Mouse (Mus musculus) midbrain, postnatal 0 days (tissue): Measurements from ENCODE around the gene Triml2. TPM values are rescaled to one million over a fixed set of nuclear protein-coding genes. Genes with fewer than 3 reads are reported as not detected.

Experiments
- ATAC-seq: fragments of 200-750 bp; cut with Nextera tagmentation; 2 replicates; pipeline ENCODE4 v1.8.0; 2017; ENCODE audit warnings: moderate number of reproducible peaks, mild to moderate bottlenecking, moderate TSS enrichment, moderate library complexity; ENCODE audit not compliant: low FRiP score
- DNase-seq: peaks from one replicate; pipeline ENCODE4 v3.0.0-alpha.2; 2015; ENCODE audit warnings: low spot score
- H3K27ac ChIP-seq: fragments of 300-500 bp; sonication (generic); 2 replicates; pipeline ENCODE4 v1.5.1; 2014; ENCODE audit warnings: low read depth, mild to moderate bottlenecking, low read length, mixed read lengths
- H3K27me3 ChIP-seq: fragments of 300-500 bp; sonication (generic); 2 replicates; pipeline ENCODE4 v1.6.1; 2014; ENCODE audit warnings: low read length, control low read depth, mixed read lengths; ENCODE audit not compliant: insufficient read depth
- H3K36me3 ChIP-seq: fragments of 300-500 bp; sonication (generic); 2 replicates; pipeline ENCODE4 v1.6.1; 2014; ENCODE audit warnings: low read length, control low read depth, mixed read lengths; ENCODE audit not compliant: insufficient read depth
- H3K4me1 ChIP-seq: fragments of 300-500 bp; sonication (generic); 2 replicates; pipeline ENCODE4 v1.6.1; 2014; ENCODE audit warnings: mild to moderate bottlenecking, control low read depth, antibody characterized with exemption, low read length, mixed read lengths; ENCODE audit not compliant: insufficient read depth
- H3K4me2 ChIP-seq: fragments of 300-500 bp; sonication (generic); 2 replicates; pipeline ENCODE4 v1.6.1; 2014; ENCODE audit warnings: low read depth, mild to moderate bottlenecking, low read length, mixed read lengths; ENCODE audit not compliant: poor library complexity, severe bottlenecking
- H3K4me3 ChIP-seq: fragments of 300-500 bp; sonication (generic); 2 replicates; pipeline ENCODE4 v1.5.1; 2014; ENCODE audit warnings: low read depth, mild to moderate bottlenecking, low read length, moderate library complexity
- H3K9ac ChIP-seq: fragments of 300-500 bp; sonication (generic); replicated peaks from 2 replicates; pipeline ENCODE4 v1.6.1; 2014; ENCODE audit warnings: mild to moderate bottlenecking, low read length, moderate library complexity, mixed read lengths; ENCODE audit not compliant: poor library complexity, severe bottlenecking
- H3K9me3 ChIP-seq: fragments of 300-500 bp; sonication (generic); 2 replicates; pipeline ENCODE4 v1.6.1; 2016; ENCODE audit warnings: low read length, control low read depth
- CTCF ChIP-seq: IDR thresholded peaks from 2 replicates; pipeline ENCODE4 v1.5.1; 2016; ENCODE audit warnings: antibody characterized with exemption, mild to moderate bottlenecking
- WGBS: fragments of 180-500 bp; shearing (Covaris S2); extraction: QIAGEN DNeasy Blood & Tissue Kit; methylation state at CpG from one replicate; pipeline ENCODE4 v1.1.7; 2014; 5-methylcytosine and 5-hydroxymethylcytosine counted together
- polyA plus RNA-seq: library from polyadenylated mRNA; unstranded; fragments of >200 nt; fragmentation: Nextera tagmentation; extraction: Ambion mirVana; gene quantifications from 2 replicates; pipeline ENCODE4 v1.2.1, GENCODE M21; 2015
- total RNA-seq: library from RNA; depleted of rRNA; stranded (reverse); fragments of >200 nt; gene quantifications from 2 replicates; pipeline ENCODE4 v1.2.3, GENCODE M21; 2014

The Triml2 gene
- total and polyA plus RNA-seq, 2 experiments from 2014 or later: 0.12 TPM; not detected in 1

DNA sequence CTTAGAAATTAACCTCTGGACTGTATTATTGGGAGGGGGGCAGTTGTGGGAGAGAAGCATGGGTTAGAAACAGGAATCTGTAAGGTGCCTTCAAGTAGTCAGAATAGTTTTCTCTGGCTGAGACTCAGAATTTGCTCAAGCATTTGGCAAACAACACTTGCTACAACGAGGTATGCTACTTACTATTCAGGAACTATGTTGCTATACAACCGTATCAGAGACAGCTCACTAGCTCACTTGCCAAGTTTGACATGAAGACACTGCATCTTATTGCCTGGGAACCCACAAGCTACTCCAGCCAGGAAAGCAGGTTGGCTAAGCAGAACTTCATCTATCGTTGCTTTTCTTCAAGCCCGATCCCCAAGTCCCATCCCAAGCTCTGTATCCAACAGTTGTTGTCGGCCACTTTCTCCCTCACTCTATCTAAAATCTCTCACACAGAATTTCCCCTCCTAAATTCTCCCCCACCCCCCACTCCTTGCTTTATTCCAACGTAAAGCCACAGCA is 11.0 kb upstream of the Triml2 start:
- WGBS: 87% methylated on average over 6 of the region's 6 CpGs
- H3K9ac ChIP-seq: no peak overlapping the region
- DNase-seq (no peak), ATAC-seq (no peak)
- H3K4me2 ChIP-seq: no peak overlapping the region
- H3K4me3 ChIP-seq: no peak overlapping the region
- H3K27ac ChIP-seq: no peak overlapping the region
- H3K27me3 ChIP-seq: no peaks in the 10 kb centered on the region
- no peak for TF ChIP-seq CTCF
- no peaks in the 10 kb centered on the region for H3K4me1 ChIP-seq
- no peaks in the 10 kb centered on the region for H3K9me3 ChIP-seq
- no peaks in the 10 kb centered on the region for H3K36me3 ChIP-seq

DNA sequence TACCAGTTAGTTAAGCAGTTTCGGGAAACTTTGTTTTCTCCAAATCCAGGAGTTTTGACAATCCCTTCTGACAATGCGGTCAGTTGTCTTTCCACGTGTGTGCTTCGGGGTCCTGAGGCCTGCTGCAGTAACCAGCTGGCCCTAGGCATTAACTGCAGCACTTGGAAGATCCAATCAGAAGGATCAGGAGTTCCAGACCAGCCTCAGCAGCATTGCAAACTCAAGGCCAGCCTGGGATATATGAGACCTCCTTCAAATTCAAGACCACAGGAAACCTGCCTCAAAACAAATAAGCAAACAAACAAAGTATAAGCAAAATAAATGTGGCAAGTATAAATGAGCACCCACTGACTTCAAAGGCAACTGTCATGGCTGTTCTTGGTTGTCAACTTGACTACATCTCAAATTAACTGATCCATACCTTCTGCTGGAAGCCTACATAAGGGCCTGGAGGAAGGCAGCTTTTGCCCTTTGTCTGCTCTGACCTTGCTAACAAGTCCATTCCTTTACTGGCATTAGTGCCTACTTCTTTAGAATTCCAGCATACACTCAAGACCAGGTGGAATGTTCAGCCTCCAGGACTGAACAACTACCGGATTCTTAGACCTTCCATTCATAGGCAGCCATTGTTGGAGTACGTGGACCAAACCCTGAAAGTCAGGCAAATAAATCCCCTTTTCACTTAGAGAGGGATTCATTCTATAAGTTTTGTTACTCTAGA is 3.4 kb upstream of the Triml2 start:
- no peaks in the 10 kb centered on the region for H3K27me3 ChIP-seq
- DNase-seq (no peak), ATAC-seq (no peak)
- no peak overlapping the region for H3K27ac ChIP-seq
- H3K4me1 ChIP-seq: no peaks in the 10 kb centered on the region
- H3K9me3 ChIP-seq: no peaks in the 10 kb centered on the region
- H3K4me2 ChIP-seq: no peak overlapping the region
- no peak overlapping the region for H3K4me3 ChIP-seq
- 89% methylated on average over 6 of the region's 6 CpGs for WGBS
- no peaks in the 10 kb centered on the region for H3K36me3 ChIP-seq
- no peak for TF ChIP-seq CTCF
- no peak overlapping the region for H3K9ac ChIP-seq

DNA sequence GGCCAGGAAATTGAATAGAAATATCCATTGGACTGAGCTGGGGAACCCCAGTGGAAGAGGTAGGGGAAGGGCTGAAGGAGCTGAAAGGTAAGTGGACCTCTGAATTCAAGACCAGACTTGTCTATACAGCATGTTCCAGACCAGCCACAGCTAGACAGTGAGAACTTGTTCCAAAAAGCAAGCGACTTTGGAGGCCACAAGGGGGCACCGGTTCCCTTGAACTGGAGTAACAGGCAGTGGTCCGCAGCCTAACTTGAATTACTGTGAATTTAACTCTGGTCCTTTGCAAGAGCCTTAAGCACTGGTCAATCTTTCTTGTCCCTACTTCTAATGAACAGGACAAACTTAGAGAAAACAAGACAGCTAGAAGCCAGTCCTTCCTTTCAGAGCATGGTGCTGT is 2.1 kb upstream of the Triml2 start:
- Histone ChIP-seq H3K4me3 (no peak overlapping the region), H3K9me3 (no peaks in the 10 kb centered on the region), H3K27me3 (no peaks in the 10 kb centered on the region), H3K4me2 (no peak overlapping the region), H3K4me1 (no peaks in the 10 kb centered on the region), H3K27ac (no peak overlapping the region), H3K36me3 (no peaks in the 10 kb centered on the region), H3K9ac (no peak overlapping the region)
- no peak for DNase-seq
- no peak for ATAC-seq
- 64% methylated on average over 3 of the region's 3 CpGs for WGBS
- TF ChIP-seq CTCF: 0 out of 2 replicates have a peak, but pooled peaks have one; percentile 5

DNA sequence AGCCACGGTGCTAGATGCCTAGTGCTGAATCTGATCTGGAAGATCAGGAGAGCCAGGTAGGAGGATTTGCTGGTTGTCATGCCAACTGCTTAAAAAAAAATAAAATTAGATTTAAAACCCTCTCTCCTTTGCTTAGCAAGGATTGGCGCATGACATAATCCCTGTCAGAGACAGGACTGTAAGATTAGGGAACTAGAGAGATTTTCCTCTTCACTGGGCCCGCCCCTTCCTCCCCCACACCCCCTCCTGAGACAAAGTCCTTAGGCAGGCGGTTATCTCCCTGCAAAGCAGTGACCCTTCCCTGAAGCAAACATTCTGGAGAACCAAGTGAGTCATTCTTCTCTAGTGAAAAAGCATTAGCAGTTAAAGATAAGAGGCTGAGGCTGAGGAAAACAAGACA is 1.2 kb upstream of the Triml2 start:
- Histone ChIP-seq H3K4me2 (no peak overlapping the region), H3K9ac (no peak overlapping the region), H3K27me3 (no peaks in the 10 kb centered on the region), H3K4me1 (no peaks in the 10 kb centered on the region), H3K4me3 (no peak overlapping the region), H3K27ac (no peak overlapping the region), H3K36me3 (no peaks in the 10 kb centered on the region), H3K9me3 (no peaks in the 10 kb centered on the region)
- TF ChIP-seq CTCF: no peak
- WGBS: 25% methylated on average over 4 of the region's 4 CpGs
- ATAC-seq (no peak), DNase-seq (no peak)

DNA sequence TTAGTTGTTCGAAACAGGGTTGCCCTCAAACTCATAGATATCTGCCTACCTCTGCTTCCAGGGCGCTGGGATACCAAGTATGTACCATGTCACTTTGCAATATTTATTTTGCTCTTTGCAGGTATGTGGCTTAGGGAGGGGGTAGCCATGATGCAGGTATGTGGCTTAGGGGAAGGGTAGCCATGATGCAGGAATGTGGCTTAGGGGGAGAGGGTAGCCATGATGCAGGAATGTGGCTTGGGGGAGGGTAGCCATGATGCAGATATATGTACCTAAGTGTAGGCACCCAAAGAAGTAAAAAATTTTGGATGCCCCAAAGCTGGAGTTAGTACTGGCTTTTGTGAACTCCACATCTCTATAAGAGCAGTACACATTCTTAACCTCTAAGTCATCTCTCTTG is 1.9 kb downstream of the Triml2 start:
- H3K9me3 ChIP-seq: no peaks in the 10 kb centered on the region
- no peaks in the 10 kb centered on the region for H3K4me1 ChIP-seq
- no peaks in the 10 kb centered on the region for H3K36me3 ChIP-seq
- H3K9ac ChIP-seq: no peak overlapping the region
- no peak for DNase-seq
- no peaks in the 10 kb centered on the region for H3K27me3 ChIP-seq
- no peak overlapping the region for H3K4me3 ChIP-seq
- no peak for TF ChIP-seq CTCF
- H3K27ac ChIP-seq: no peak overlapping the region
- WGBS: 91% methylated on average over 2 of the region's 2 CpGs
- peak; percentile 27; the same call in 1 of the 2 replicates for ATAC-seq
- H3K4me2 ChIP-seq: no peak overlapping the region

DNA sequence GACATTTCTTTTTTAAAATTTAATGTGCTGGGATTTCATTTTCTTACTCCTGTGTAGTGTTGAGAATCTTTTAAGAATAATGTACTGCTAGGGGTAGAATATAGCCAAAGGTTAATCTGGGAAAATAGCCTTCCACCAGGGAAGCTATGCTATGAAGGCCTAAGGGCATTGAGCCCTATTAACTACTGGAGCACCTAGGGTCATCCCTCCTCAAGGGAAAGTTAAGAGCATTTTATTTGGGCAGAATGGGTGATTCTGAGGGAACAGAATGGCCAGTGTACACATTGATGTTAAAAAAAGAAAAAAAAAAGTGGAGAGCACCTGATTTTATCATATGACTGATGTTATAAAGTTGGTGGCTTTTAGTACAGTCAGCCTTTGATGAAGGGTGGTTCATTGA is 35.2 kb downstream of the Triml2 start:
- no peak for DNase-seq
- H3K4me3 ChIP-seq: no peak overlapping the region
- no peak for TF ChIP-seq CTCF
- H3K27ac ChIP-seq: no peak overlapping the region
- H3K36me3 ChIP-seq: no peaks in the 10 kb centered on the region
- H3K9me3 ChIP-seq: no peaks in the 10 kb centered on the region
- no peak overlapping the region for H3K9ac ChIP-seq
- ATAC-seq: no peak
- no peaks in the 10 kb centered on the region for H3K27me3 ChIP-seq
- no peaks in the 10 kb centered on the region for H3K4me1 ChIP-seq
- no peak overlapping the region for H3K4me2 ChIP-seq
